Mouse (Mus musculus) midbrain, postnatal 0 days (tissue): ENCODE results near the gene Dock10. TPM values are rescaled to one million over a fixed set of nuclear protein-coding genes. Genes with fewer than 3 reads are reported as not detected.

Experiments used
- ATAC-seq: fragments of 200-750 bp; cut with Nextera tagmentation; 2 replicates; pipeline ENCODE4 v1.8.0; 2017; ENCODE audit warnings: moderate number of reproducible peaks, mild to moderate bottlenecking, moderate TSS enrichment, moderate library complexity; ENCODE audit not compliant: low FRiP score
- DNase-seq: peaks from one replicate; pipeline ENCODE4 v3.0.0-alpha.2; 2015; ENCODE audit warnings: low spot score
- H3K27ac ChIP-seq: fragments of 300-500 bp; sonication (generic); 2 replicates; pipeline ENCODE4 v1.5.1; 2014; ENCODE audit warnings: low read depth, mild to moderate bottlenecking, low read length, mixed read lengths
- H3K27me3 ChIP-seq: fragments of 300-500 bp; sonication (generic); 2 replicates; pipeline ENCODE4 v1.6.1; 2014; ENCODE audit warnings: low read length, control low read depth, mixed read lengths; ENCODE audit not compliant: insufficient read depth
- H3K36me3 ChIP-seq: fragments of 300-500 bp; sonication (generic); 2 replicates; pipeline ENCODE4 v1.6.1; 2014; ENCODE audit warnings: low read length, control low read depth, mixed read lengths; ENCODE audit not compliant: insufficient read depth
- H3K4me1 ChIP-seq: fragments of 300-500 bp; sonication (generic); 2 replicates; pipeline ENCODE4 v1.6.1; 2014; ENCODE audit warnings: mild to moderate bottlenecking, control low read depth, antibody characterized with exemption, low read length, mixed read lengths; ENCODE audit not compliant: insufficient read depth
- H3K4me2 ChIP-seq: fragments of 300-500 bp; sonication (generic); 2 replicates; pipeline ENCODE4 v1.6.1; 2014; ENCODE audit warnings: low read depth, mild to moderate bottlenecking, low read length, mixed read lengths; ENCODE audit not compliant: poor library complexity, severe bottlenecking
- H3K4me3 ChIP-seq: fragments of 300-500 bp; sonication (generic); 2 replicates; pipeline ENCODE4 v1.5.1; 2014; ENCODE audit warnings: low read depth, mild to moderate bottlenecking, low read length, moderate library complexity
- H3K9ac ChIP-seq: fragments of 300-500 bp; sonication (generic); replicated peaks from 2 replicates; pipeline ENCODE4 v1.6.1; 2014; ENCODE audit warnings: mild to moderate bottlenecking, low read length, moderate library complexity, mixed read lengths; ENCODE audit not compliant: poor library complexity, severe bottlenecking
- H3K9me3 ChIP-seq: fragments of 300-500 bp; sonication (generic); 2 replicates; pipeline ENCODE4 v1.6.1; 2016; ENCODE audit warnings: low read length, control low read depth
- CTCF ChIP-seq: IDR thresholded peaks from 2 replicates; pipeline ENCODE4 v1.5.1; 2016; ENCODE audit warnings: antibody characterized with exemption, mild to moderate bottlenecking
- WGBS: fragments of 180-500 bp; shearing (Covaris S2); extraction: QIAGEN DNeasy Blood & Tissue Kit; methylation state at CpG from one replicate; pipeline ENCODE4 v1.1.7; 2014; 5-methylcytosine and 5-hydroxymethylcytosine counted together
- polyA plus RNA-seq: library from polyadenylated mRNA; unstranded; fragments of >200 nt; fragmentation: Nextera tagmentation; extraction: Ambion mirVana; gene quantifications from 2 replicates; pipeline ENCODE4 v1.2.1, GENCODE M21; 2015
- total RNA-seq: library from RNA; depleted of rRNA; stranded (reverse); fragments of >200 nt; gene quantifications from 2 replicates; pipeline ENCODE4 v1.2.3, GENCODE M21; 2014

Gene Dock10
- total and polyA plus RNA-seq, 2 experiments from 2014 or later = 3.0 to 12.8 TPM

- no peak for ATAC-seq
- no peak overlapping the region for H3K27ac ChIP-seq
- H3K4me1 ChIP-seq = no peaks in the 10 kb centered on the region
- no peaks in the 10 kb centered on the region for H3K9me3 ChIP-seq
- H3K27me3 ChIP-seq = no peaks in the 10 kb centered on the region
- H3K4me3 ChIP-seq = no peak overlapping the region
- TF ChIP-seq CTCF = no peak
- no peaks in the 10 kb centered on the region for H3K36me3 ChIP-seq
- H3K4me2 ChIP-seq = no peak overlapping the region
- DNase-seq = no peak
- H3K9ac ChIP-seq = no peak overlapping the region
- WGBS = 85% methylated on average over 5 of the region's 5 CpGs
These were observed 274.9 kb downstream of the Dock10 start for GRCm38 (mm10) chr1:80483419-80483818.

- H3K4me2 ChIP-seq = no peak overlapping the region
- H3K27me3 ChIP-seq = no peaks in the 10 kb centered on the region
- H3K36me3 ChIP-seq = no peaks in the 10 kb centered on the region
- no peak overlapping the region for H3K27ac ChIP-seq
- DNase-seq = no peak
- no peak for ATAC-seq
- 59% methylated on average over 1 of the region's 1 CpGs for WGBS
- no peak for TF ChIP-seq CTCF
- H3K9ac ChIP-seq = no peak overlapping the region
- no peaks in the 10 kb centered on the region for H3K4me1 ChIP-seq
- no peaks in the 10 kb centered on the region for H3K9me3 ChIP-seq
- H3K4me3 ChIP-seq = no peak overlapping the region
These were observed 283.4 kb downstream of the Dock10 start for GRCm38 (mm10) chr1:80474942-80475341.

- Histone ChIP-seq H3K4me2 (no peak overlapping the region), H3K36me3 (no peaks in the 10 kb centered on the region), H3K4me3 (no peak overlapping the region), H3K9me3 (no peaks in the 10 kb centered on the region), H3K27me3 (no peaks in the 10 kb centered on the region), H3K27ac (no peak overlapping the region), H3K4me1 (no peaks in the 10 kb centered on the region), H3K9ac (no peak overlapping the region)
- no peak for DNase-seq
- WGBS = 94% methylated on average over 1 of the region's 1 CpGs
- ATAC-seq = no peak
- no peak for TF ChIP-seq CTCF
These were observed 285.9 kb downstream of the Dock10 start for GRCm38 (mm10) chr1:80472395-80472794.

- Histone ChIP-seq H3K36me3 (no peaks in the 10 kb centered on the region), H3K9me3 (no peaks in the 10 kb centered on the region), H3K4me3 (no peak within 1 kb of the TSS), H3K4me2 (no peak within 1 kb of the TSS), H3K4me1 (no peaks in the 10 kb centered on the region), H3K27me3 (no peaks in the 10 kb centered on the region), H3K27ac (no peak within 1 kb of the TSS), H3K9ac (no peak within 1 kb of the TSS)
- DNase-seq = no peak
- WGBS = 82% methylated on average over 6 of the region's 6 CpGs
- no peak for TF ChIP-seq CTCF
- no peak for ATAC-seq
These were observed 297.0 kb downstream of the Dock10 start, which contains the start of gene Gm45261 for GRCm38 (mm10) chr1:80461348-80461747. Gene Gm45261 (minus strand): TSS chr1:80461448.

- H3K27ac ChIP-seq = no peak overlapping the region
- H3K4me1 ChIP-seq = no peaks in the 10 kb centered on the region
- WGBS = 73% methylated on average over 1 of the region's 1 CpGs
- TF ChIP-seq CTCF = no peak
- H3K4me3 ChIP-seq = no peak overlapping the region
- DNase-seq (no peak), ATAC-seq (no peak)
- no peaks in the 10 kb centered on the region for H3K36me3 ChIP-seq
- no peaks in the 10 kb centered on the region for H3K27me3 ChIP-seq
- no peak overlapping the region for H3K4me2 ChIP-seq
- no peaks in the 10 kb centered on the region for H3K9me3 ChIP-seq
- H3K9ac ChIP-seq = no peak overlapping the region
These were observed 298.4 kb downstream of the Dock10 start for GRCm38 (mm10) chr1:80459923-80460322.

- ATAC-seq (no peak), DNase-seq (no peak)
- no peak overlapping the region for H3K27ac ChIP-seq
- H3K36me3 ChIP-seq = no peaks in the 10 kb centered on the region
- H3K4me1 ChIP-seq = no peaks in the 10 kb centered on the region
- TF ChIP-seq CTCF = no peak
- no peaks in the 10 kb centered on the region for H3K9me3 ChIP-seq
- H3K9ac ChIP-seq = no peak overlapping the region
- H3K4me2 ChIP-seq = no peak overlapping the region
- H3K4me3 ChIP-seq = no peak overlapping the region
- no peaks in the 10 kb centered on the region for H3K27me3 ChIP-seq
These were observed 298.9 kb downstream of the Dock10 start for GRCm38 (mm10) chr1:80459477-80459876.

GRCm38 (mm10) chr1:80453971-80454370 lies 304.4 kb downstream of the Dock10 start:
- H3K36me3 ChIP-seq = no peaks in the 10 kb centered on the region
- no peak overlapping the region for H3K4me2 ChIP-seq
- no peak for DNase-seq
- no peaks in the 10 kb centered on the region for H3K9me3 ChIP-seq
- no peak overlapping the region for H3K27ac ChIP-seq
- no peaks in the 10 kb centered on the region for H3K4me1 ChIP-seq
- H3K9ac ChIP-seq = no peak overlapping the region
- WGBS = 80% methylated on average over 2 of the region's 2 CpGs
- no peak overlapping the region for H3K4me3 ChIP-seq
- TF ChIP-seq CTCF = no peak
- ATAC-seq = no peak
- no peaks in the 10 kb centered on the region for H3K27me3 ChIP-seq
